Mouse (Mus musculus) MN1 (cell line): ENCODE data around the gene Gse1.

Source experiments
- DNase-seq: peaks from one replicate; pipeline ENCODE4 v3.0.0-alpha.2; 2016; ENCODE audit warnings: low spot score

Gse1 gene

DNA sequence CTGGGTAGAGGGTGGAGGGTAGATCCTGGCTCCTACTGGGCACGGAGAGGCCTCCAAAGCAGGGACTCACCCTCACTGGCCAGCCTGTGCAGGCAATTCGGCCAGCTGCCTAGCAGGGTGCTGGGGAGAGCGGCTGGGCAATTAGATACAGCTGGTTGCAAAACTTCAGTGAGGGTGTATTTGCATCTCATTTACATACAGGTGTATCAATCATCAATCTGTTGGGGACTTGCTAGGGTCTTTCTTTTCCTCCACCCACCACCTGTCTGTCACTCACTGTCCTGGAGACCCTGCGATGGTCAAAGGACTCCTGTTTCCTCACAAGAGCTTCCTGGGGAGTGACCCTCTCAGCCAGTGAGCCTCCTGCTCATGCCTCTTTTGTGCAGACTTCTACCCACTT, 148.0 kb downstream of the Gse1 start:
- no peak for DNase-seq

DNA sequence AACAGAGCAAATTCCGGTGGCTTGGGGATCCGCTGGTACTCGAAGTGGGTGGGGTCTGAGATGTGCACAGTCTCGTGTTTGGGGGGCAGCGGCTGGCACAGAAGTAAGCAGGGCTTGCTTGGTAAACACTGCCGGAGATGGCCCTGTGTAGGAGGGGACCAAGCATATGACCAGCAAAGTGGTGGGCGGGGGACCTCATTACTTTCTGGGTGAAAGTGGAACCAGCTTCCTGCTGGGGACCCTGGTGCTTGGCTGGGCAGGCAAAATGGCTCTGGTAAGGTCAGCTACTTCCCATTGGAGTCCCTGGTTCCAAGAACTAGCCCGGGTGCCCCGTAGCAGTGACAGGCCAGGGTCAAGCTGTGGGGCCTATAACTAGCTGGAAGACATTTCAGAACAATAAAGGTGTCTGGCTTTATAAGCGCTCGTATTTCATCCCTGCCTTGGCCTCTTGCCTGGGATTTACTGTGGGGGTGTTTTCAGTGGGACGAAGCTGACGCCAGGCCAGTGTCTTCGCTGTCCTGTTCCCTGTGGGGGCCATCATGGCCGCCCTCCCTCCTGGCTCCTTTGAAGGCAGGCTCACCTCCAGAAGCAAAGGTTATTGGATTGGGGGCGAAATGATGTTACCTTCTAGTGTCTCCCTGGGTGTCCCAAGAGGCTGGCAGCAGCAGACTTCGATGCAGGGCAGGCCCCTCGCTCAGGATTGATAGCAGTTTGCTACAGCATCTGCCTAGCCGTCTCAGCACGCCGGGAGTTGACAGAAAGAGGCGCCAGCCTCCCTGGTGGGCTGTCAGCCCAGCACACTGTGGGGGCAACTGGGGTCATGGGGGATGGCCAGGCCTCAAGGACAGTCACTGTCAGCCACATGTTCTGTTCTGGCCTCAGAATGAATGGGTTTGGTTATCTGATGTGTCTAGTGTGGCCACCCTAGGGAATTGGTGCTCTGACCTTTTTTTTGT, 148.9 kb downstream of the Gse1 start:
- DNase-seq = peak; percentile 52

DNA sequence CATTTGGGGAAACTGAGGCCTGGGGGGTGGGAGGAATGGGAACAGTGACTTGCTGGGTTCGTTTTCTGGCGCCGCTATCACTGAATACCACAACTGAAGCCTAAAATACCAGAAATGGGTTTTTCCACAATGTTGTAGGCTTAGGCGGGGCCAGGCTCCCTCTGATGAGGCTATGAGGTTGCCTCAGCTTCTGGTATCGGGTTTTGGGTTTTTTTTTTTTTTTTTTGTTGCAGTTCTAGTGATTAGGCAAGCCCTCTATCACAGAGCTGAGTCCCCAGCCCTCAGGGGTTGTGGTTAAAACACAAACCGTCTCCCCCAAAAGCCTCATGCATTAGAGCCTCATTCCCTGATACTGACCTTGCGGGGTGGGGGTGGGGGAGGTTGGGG, 149.5 kb downstream of the Gse1 start:
- DNase-seq = no peak

DNA sequence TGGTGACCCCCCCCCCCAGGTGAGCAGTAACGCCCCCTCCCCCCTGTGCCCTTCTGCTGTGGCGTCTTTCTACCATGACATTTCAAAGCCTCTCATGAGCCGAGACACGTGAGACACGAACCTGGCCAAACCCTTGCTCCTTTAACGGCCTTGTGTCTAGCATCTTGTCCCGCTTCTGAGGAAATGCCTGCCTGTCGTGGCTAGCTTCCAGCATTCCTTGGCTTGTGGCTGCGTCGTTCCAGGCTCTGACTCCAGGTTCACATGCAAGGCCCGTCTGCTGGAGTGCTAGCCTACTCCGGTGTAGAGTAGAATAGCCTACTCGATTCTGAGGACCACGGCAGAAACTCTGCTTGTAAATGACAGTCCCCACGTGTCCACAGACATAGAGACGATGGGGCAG, 150.1 kb downstream of the Gse1 start:
- DNase-seq = peak; percentile 73

DNA sequence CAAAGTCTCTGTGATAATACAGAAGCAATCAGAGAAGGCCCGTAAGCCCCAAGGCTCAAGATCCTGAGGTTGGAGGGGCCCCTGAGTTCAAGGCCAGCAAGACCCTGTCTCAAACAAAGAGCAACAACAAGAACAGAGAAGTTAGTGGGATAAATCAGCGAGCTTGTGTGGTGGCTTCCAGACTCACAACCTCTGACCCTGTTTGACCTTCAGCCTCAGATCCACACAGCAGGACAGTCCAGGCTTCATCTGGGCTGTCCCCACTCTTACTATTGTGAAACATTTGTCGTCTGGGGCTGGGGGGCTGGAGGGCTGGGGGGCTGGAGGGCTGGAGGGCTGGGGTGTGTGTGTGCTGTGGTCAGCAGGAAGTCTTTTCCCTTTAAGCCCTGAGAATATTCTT, 150.8 kb downstream of the Gse1 start:
- DNase-seq = no peak

DNA sequence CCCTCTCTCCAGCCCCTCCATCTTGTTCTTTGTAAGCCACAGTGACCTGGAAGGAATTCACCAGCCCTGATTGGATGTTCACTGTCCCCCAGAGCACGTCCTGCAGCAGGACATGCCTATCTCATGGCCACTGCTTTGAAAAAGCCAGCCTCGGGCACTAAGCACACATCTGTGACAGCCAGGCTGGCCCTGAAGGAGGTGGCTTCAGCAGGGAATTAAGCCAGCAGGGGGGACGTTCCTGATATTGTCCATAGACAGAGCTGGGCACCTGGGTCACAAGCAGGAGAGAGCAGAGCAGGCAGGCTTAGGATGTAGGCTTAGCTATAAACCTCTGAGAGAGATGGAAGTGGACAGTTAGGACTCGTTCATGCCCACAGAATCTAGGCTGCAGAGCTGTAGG, 153.6 kb downstream of the Gse1 start:
- DNase-seq = peak; percentile 63

- DNase-seq = peak; percentile 98
Measured at GRCm38 (mm10) chr8:120382436-120383203, 154.4 kb downstream of the Gse1 start.

DNA sequence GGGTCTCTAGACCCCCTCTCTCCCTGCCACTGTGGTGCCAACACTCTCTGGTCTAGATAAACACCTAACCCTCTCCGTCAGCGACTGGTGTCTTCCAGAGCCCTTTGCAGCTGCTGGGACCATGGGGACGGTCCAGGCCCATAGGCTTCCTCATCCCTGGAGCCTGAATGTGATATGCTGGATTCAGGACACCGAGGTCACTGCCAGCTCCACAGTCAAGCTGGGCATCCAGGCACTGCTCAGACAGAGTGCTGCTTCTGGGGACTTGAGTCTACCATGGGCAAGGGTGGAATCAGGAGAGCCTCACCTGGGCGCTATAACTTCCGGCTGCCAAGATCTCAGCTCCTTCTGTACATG, 154.9 kb downstream of the Gse1 start:
- peak; percentile 64 for DNase-seq

DNA sequence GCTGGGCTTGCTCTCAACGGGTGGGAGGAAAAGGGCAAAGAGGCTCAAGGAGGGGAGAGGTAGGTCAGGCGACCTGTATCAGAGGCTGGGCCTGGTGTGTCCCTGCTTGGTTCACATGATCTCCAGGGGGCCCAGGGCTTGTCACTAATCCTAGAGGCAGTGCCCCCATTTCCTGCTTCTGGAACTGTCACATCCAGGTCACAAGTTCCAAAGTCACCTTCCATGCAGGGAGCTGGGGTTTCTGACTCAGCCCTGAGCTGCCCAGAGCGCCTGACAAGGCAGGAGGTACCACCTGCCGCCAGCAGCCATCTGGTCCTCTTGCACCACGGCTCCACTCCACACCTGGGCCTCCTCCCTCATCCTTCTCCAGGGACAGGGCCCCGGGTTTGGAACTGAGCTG, 155.5 kb downstream of the Gse1 start:
- peak; percentile 63 for DNase-seq

- DNase-seq = no peak
Measured at GRCm38 (mm10) chr8:120384745-120385144, 156.5 kb downstream of the Gse1 start.

GRCm38 (mm10) chr8:120388246-120388645, 160.0 kb downstream of the Gse1 start:
- no peak for DNase-seq

DNA sequence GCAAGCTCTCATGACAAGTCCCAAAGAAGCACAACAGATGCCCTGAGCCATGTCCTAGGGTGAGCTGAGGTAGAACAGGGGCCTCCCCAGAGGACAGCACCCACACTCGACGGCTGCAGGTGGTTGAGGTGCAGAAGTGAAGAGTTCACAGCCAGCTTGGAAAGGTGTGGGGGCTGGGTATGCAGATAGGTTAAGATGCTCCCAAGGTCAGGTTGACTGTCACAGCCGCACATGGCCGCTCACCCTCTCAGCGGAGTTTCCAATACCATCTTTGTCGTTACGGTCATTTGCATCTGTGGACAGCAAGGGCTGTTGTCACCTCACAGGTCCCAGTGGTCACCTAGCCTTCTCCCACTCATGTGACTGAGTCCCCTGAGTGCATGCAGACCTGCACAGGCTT, 162.3 kb downstream of the Gse1 start:
- no peak for DNase-seq

GRCm38 (mm10) chr8:120391856-120392255, 163.6 kb downstream of the Gse1 start:
- DNase-seq = no peak

- DNase-seq = no peak
Measured at GRCm38 (mm10) chr8:120393085-120393484, 164.8 kb downstream of the Gse1 start.

DNA sequence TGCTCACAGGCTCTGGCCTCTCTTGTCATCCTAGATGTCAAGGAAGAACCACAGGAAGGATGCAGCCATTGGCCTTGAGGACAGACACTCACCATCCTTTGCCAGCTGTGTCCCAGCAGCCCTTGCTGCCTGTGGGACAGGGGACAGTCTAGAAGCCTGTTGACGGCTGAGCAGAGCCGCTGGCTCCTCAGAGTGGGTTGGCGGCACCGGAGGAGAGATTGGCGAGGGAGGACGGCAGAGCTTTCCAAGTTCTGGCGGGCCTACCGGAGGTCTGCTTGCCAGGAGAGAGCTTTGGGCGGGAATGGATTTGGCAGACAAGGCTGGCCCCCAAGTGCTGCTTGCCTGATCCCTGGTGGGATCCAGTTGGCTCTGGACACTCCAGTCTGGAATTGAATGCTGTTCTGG, 165.6 kb downstream of the Gse1 start:
- no peak for DNase-seq

- no peak for DNase-seq
Measured at GRCm38 (mm10) chr8:120395892-120396291, 167.6 kb downstream of the Gse1 start.

GRCm38 (mm10) chr8:120396756-120397155, 168.5 kb downstream of the Gse1 start:
- no peak for DNase-seq

- DNase-seq = no peak
Measured at GRCm38 (mm10) chr8:120397444-120398411, 169.5 kb downstream of the Gse1 start.

DNA sequence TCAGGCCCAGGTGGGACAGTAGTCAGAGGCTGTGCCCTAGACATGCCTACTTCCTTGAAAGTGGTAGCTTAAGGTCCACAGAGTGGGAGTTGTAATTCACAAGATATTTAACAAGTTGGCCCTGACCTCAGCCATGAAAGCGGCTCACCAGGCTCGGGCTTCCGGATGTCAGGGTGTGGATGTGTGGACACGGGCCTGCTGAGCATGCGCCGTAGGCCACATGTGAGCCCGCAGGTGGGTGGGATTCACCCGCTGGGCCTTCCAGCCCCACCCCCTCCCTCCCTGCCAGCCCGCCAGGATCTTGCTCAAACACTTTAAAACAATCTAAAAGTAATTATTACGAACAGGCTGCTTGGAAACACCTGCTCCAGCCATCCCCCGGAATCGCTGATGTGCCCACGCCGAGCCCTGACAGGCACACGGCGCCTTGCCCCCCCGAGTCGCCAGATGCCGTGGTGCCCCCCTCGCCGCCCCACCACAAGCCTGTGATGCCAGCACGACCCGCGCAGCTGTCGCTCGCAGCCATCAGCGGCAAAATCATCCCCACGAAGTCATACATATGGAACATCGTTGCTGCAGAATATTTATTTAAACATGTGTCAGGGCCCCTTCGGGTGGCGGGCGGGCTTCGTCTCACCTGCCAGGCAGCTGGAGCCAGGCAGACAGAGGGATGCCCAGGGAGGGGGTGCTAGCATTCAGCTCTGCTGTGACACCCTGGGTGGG, 171.1 kb downstream of the Gse1 start:
- no peak for DNase-seq

- no peak for DNase-seq
Measured at GRCm38 (mm10) chr8:120401216-120401615, 173.0 kb downstream of the Gse1 start.

DNA sequence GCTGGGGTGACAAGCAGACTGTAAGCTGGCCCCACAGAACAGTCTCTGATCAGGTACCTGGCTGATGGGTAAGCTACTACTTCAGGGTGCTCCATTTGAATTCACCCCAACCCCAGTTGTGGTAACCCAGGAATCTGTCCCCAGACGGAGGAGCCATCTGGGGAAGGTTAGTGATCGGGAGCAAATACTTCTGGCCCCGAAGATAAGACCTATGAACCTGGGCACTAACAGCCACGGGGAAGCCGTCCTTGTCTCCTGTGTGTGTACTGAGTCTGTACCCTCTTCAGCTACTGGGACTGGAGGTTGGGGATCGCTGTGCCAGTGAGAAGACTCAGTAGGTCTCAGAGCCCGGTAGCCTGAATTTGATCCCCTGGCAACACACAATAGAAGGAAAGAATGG, 173.5 kb downstream of the Gse1 start:
- no peak for DNase-seq
